Mouse (Mus musculus): Measurements from ENCODE around the gene Fcgrt.

DNA sequence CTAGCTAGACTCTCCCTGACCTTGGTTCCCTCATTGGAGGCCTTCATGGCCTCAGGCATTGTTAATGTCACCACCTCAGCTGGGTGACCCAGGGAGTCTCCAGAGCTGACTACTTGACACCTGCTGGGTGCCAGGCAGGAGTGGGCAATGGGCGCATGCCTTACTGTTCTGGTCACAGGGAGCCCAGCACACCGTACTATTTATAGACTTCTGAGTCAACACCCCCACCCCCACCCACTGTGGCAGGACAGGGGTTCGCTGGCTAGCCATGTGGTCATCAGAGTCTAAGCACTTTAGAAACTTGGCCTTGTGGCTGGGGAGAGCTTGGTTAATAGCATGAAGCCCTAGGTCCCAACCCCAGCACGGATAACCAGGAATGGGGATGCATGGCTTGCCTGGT, 28.2 kb downstream of the Fcgrt start:
- TF ChIP-seq POLR2A (IDR thresholded peaks at IDR 0.05; ENCODE audit: low read depth, low read length) (no peak), CTCF (conservative IDR thresholded peaks at IDR 0.05; ENCODE audit: insufficient read depth, insufficient read length, low read depth, low read length) (no peak)

Data from kidney, adult 2 months (tissue).